ENCODE assay signal across 10 mouse cellular contexts in genomic region chr15:80280646-80281045, GRCm38 (mm10). TPM values are rescaled to one million over a fixed set of nuclear protein-coding genes. Genes with fewer than 3 reads are reported as not detected.
DNase-seq lines count a peak whose midpoint lies in the region; ATAC-seq and TF ChIP-seq lines count a peak whose summit lies in the region.
"Had no signal": no experiment of that assay in that cellular context is flagged by ENCODE, and none has a peak within 500 bp of the region (broad histone marks: within the 10 kb centered on the region; RNA-seq: fewer than 3 reads in every experiment).

No protein-coding gene starts in this region.

- no peaks in the 10 kb centered on the region for H3K36me3 ChIP-seq in kidney, embryonic 14.5 days (ENCODE audit: control insufficient read depth, insufficient read depth, low read length)
- no peaks in the 10 kb centered on the region for H3K36me3 ChIP-seq in C2C12 (ENCODE audit: control insufficient read depth, insufficient read depth)
- H3K36me3 ChIP-seq in embryonic facial prominence, embryonic 11.5 days (replicated peaks; ENCODE audit: control insufficient read depth, insufficient read depth, low read depth, low read length) = no peaks in the 10 kb centered on the region
- H3K36me3 ChIP-seq: limb, embryonic 12.5 days had no signal

- peak; percentile 52 for TF ChIP-seq CTCF in C2C12 (IDR thresholded peaks at IDR 0.05; ENCODE audit: control insufficient read depth, insufficient read depth, insufficient read length)

- H3K4me1 ChIP-seq in kidney, embryonic 14.5 days (ENCODE audit: control insufficient read depth, insufficient read depth, low read length) = no peaks in the 10 kb centered on the region
- H3K4me1 ChIP-seq in embryonic facial prominence, embryonic 11.5 days (ENCODE audit: control insufficient read depth, insufficient read depth, low read length) = no peaks in the 10 kb centered on the region
- H3K4me1 ChIP-seq: limb, embryonic 12.5 days had no signal

- no peaks in the 10 kb centered on the region for H3K9me3 ChIP-seq in kidney, embryonic 14.5 days (ENCODE audit: control insufficient read depth, low read length)
- H3K9me3 ChIP-seq in embryonic facial prominence, embryonic 11.5 days (replicated peaks; ENCODE audit: control insufficient read depth, low read length) = no peaks in the 10 kb centered on the region
- H3K9me3 ChIP-seq: limb, embryonic 12.5 days had no signal

- no peak overlapping the region for H3K4me3 ChIP-seq in kidney, embryonic 14.5 days (ENCODE audit: low read length)
- H3K4me3 ChIP-seq in C2C12 (ENCODE audit: insufficient read depth, poor library complexity, severe bottlenecking) = no peak overlapping the region
- no peak overlapping the region for H3K4me3 ChIP-seq in embryonic facial prominence, embryonic 11.5 days (ENCODE audit: low read depth, low read length)
- H3K4me3 ChIP-seq: limb, embryonic 12.5 days had no signal

- H3K27me3 ChIP-seq in kidney, embryonic 14.5 days (ENCODE audit: control insufficient read depth, insufficient read depth, low read length) = peaks cover 13% of the 10 kb centered on the region
- H3K27me3 ChIP-seq in C2C12 (ENCODE audit: control insufficient read depth, insufficient read depth, insufficient read length) = peaks cover 58% of the 10 kb centered on the region
- H3K27me3 ChIP-seq in embryonic facial prominence, embryonic 11.5 days (ENCODE audit: control insufficient read depth, insufficient read depth, low read length) = peaks cover 6% of the 10 kb centered on the region; the same call in 1 of the 2 replicates

- H3K79me3 ChIP-seq in C2C12 (ENCODE audit: low read depth) = no peaks in the 10 kb centered on the region

- no peak overlapping the region for H3K4me2 ChIP-seq in kidney, embryonic 14.5 days (replicated peaks; ENCODE audit: low read depth, low read length)
- no peak overlapping the region for H3K4me2 ChIP-seq in embryonic facial prominence, embryonic 11.5 days (ENCODE audit: low read depth, low read length)
- H3K4me2 ChIP-seq: limb, embryonic 12.5 days had no signal

- WGBS in kidney, embryonic 14.5 days = 20% methylated on average over 6 of the region's 6 CpGs
- WGBS in embryonic facial prominence, embryonic 11.5 days = 19% methylated on average over 6 of the region's 6 CpGs

- H3K27ac ChIP-seq in kidney, embryonic 14.5 days (ENCODE audit: low read depth, low read length) = no peak overlapping the region
- no peak overlapping the region for H3K27ac ChIP-seq in embryonic facial prominence, embryonic 11.5 days (replicated peaks; ENCODE audit: low read depth, low read length)
- H3K27ac ChIP-seq: limb, embryonic 12.5 days had no signal

- peak; percentile 46 for DNase-seq in kidney, adult 18-20 months
- peak; percentile 29 for DNase-seq in 3T3-L1 (ENCODE audit: low read depth, low spot score)
- DNase-seq in embryonic facial prominence, embryonic 11.5 days (ENCODE audit: low spot score) = peak; percentile 67
- peak; percentile 41 to 72 for DNase-seq in spleen, postnatal 10 days (ENCODE audit: low spot score in 2 of 2)
- no peak for DNase-seq in urinary bladder, adult 18-20 months (ENCODE audit: low spot score in 2 of 2)

- no peaks in the 10 kb centered on the region for H3K79me2 ChIP-seq in C2C12 (ENCODE audit: control insufficient read depth, insufficient read depth)

- no peak overlapping the region for H3ac ChIP-seq in C2C12 (ENCODE audit: control insufficient read depth, insufficient read length, low read depth)

- H3K9ac ChIP-seq in kidney, embryonic 14.5 days (ENCODE audit: low read depth, low read length) = no peak overlapping the region
- no peak overlapping the region for H3K9ac ChIP-seq in embryonic facial prominence, embryonic 11.5 days (replicated peaks; ENCODE audit: low read length)
- H3K9ac ChIP-seq: limb, embryonic 12.5 days had no signal

- ATAC-seq in kidney, embryonic 14.5 days (ENCODE audit: low FRiP score, low TSS enrichment) = no peak
- ATAC-seq in embryonic facial prominence, embryonic 11.5 days (replicated peaks; ENCODE audit: insufficient number of reproducible peaks, low FRiP score, low TSS enrichment, low read depth) = no peak
- no peak for ATAC-seq in megakaryocyte-erythroid progenitor cell, adult 5-6 weeks (replicated peaks; ENCODE audit: low FRiP score, low TSS enrichment, poor library complexity, severe bottlenecking)

TF ChIP-seq in C2C12, 6 proteins besides CTCF, POLR2A, EP300 and RAD21:
- TF ChIP-seq MYOG (IDR thresholded peaks at IDR 0.05; ENCODE audit: control insufficient read depth, extremely low read depth, insufficient read length) (no peak), CEBPB (IDR thresholded peaks at IDR 0.05; ENCODE audit: low read depth) (no peak), MYOD1 (IDR thresholded peaks at IDR 0.05; ENCODE audit: control insufficient read depth, insufficient read length, low read depth) (no peak)
TF ChIP-seq in C2C12: peak in this region for 0.

RNA-seq across cellular contexts. Expression of gene Cacna1i, which starts 6.4 kb away (rescaled TPM):
- 0.09 TPM in 1 of 2 replicates, not detected in the other for polyA plus RNA-seq in kidney, embryonic 14.5 days (2014; fragmentation: Nextera tagmentation; extraction: Ambion mirVana)
- polyA plus RNA-seq in C2C12 (2012; fragmentation: generic; extraction: Trizol) = not detected
- polyA plus RNA-seq in embryonic facial prominence, embryonic 11.5 days (2014; fragmentation: Nextera tagmentation; extraction: Ambion mirVana) = 0.11 TPM in 1 of 2 replicates, not detected in the other
- not detected in 2 replicates for total RNA-seq in megakaryocyte-erythroid progenitor cell, adult 5-6 weeks (2014; fragmentation: Nextera tagmentation)
- total RNA-seq in megakaryocyte-erythroid progenitor cell, adult 5-6 weeks (2017) = not detected in 2 replicates
- polyA plus RNA-seq: limb, embryonic 12.5 days had no signal

RNA-seq across cellular contexts. Expression of gene Rps19bp1, which starts 16.5 kb away (rescaled TPM):
- polyA plus RNA-seq in kidney, embryonic 14.5 days (2014; fragmentation: Nextera tagmentation; extraction: Ambion mirVana) = 66.3 and 79.1 TPM in 2 replicates
- polyA plus RNA-seq in C2C12 (2012; fragmentation: generic; extraction: Trizol) = 223 TPM
- polyA plus RNA-seq in embryonic facial prominence, embryonic 11.5 days (2014; fragmentation: Nextera tagmentation; extraction: Ambion mirVana) = 81.3 and 83.1 TPM in 2 replicates
- 51.6 and 54.4 TPM in 2 replicates for total RNA-seq in megakaryocyte-erythroid progenitor cell, adult 5-6 weeks (2014; fragmentation: Nextera tagmentation)
- 28.7 and 36.3 TPM in 2 replicates for total RNA-seq in megakaryocyte-erythroid progenitor cell, adult 5-6 weeks (2017)

RNA-seq across cellular contexts. Expression of gene Atf4, which starts 25.7 kb away (rescaled TPM):
- polyA plus RNA-seq in kidney, embryonic 14.5 days (2014; fragmentation: Nextera tagmentation; extraction: Ambion mirVana) = 131 and 145 TPM in 2 replicates
- 507 TPM for polyA plus RNA-seq in C2C12 (2012; fragmentation: generic; extraction: Trizol)
- polyA plus RNA-seq in embryonic facial prominence, embryonic 11.5 days (2014; fragmentation: Nextera tagmentation; extraction: Ambion mirVana) = 120 and 123 TPM in 2 replicates
- total RNA-seq in megakaryocyte-erythroid progenitor cell, adult 5-6 weeks (2014; fragmentation: Nextera tagmentation) = 145 and 192 TPM in 2 replicates
- total RNA-seq in megakaryocyte-erythroid progenitor cell, adult 5-6 weeks (2017) = 292 and 318 TPM in 2 replicates

RNA-seq across cellular contexts. Expression of gene AC140267.1, which starts 45.0 kb away (rescaled TPM):
- not detected in 2 replicates for polyA plus RNA-seq in kidney, embryonic 14.5 days (2014; fragmentation: Nextera tagmentation; extraction: Ambion mirVana)
- polyA plus RNA-seq in C2C12 (2012; fragmentation: generic; extraction: Trizol) = not detected
- not detected in 2 replicates for polyA plus RNA-seq in embryonic facial prominence, embryonic 11.5 days (2014; fragmentation: Nextera tagmentation; extraction: Ambion mirVana)
- 5.6 and 6.5 TPM in 2 replicates for total RNA-seq in megakaryocyte-erythroid progenitor cell, adult 5-6 weeks (2014; fragmentation: Nextera tagmentation)
- not detected in 2 replicates for total RNA-seq in megakaryocyte-erythroid progenitor cell, adult 5-6 weeks (2017)
- polyA plus RNA-seq: embryonic facial prominence, embryonic 14.5 days had no signal

RNA-seq across cellular contexts. Expression of gene Mief1, which starts 46.8 kb away (rescaled TPM):
- polyA plus RNA-seq in kidney, embryonic 14.5 days (2014; fragmentation: Nextera tagmentation; extraction: Ambion mirVana) = 20.4 and 37.0 TPM in 2 replicates
- polyA plus RNA-seq in C2C12 (2012; fragmentation: generic; extraction: Trizol) = 27.3 TPM
- 35.7 and 36.7 TPM in 2 replicates for polyA plus RNA-seq in embryonic facial prominence, embryonic 11.5 days (2014; fragmentation: Nextera tagmentation; extraction: Ambion mirVana)
- 29.0 and 36.7 TPM in 2 replicates for total RNA-seq in megakaryocyte-erythroid progenitor cell, adult 5-6 weeks (2014; fragmentation: Nextera tagmentation)
- total RNA-seq in megakaryocyte-erythroid progenitor cell, adult 5-6 weeks (2017) = 21.2 and 25.8 TPM in 2 replicates

Comparison
In these comparisons a context has a peak if more than half of its experiments do, and no peak if none do; other contexts are left out.
1. DNase-seq: peak in kidney, adult 18-20 months (single experiment), 3T3-L1 (single experiment), embryonic facial prominence, embryonic 11.5 days (single experiment) and spleen, postnatal 10 days (2 of 2); none in urinary bladder, adult 18-20 months (0 of 2).